Mouse (Mus musculus) testis, postnatal 14 days (tissue): Measurements from ENCODE around the gene Atcay.
"Not testable (repeated sequence)": the region's sequence is repeated elsewhere in the genome, so short reads cannot be mapped to it uniquely, and the experiment has no call there.

Experiments
- DNase-seq: peaks from one replicate; pipeline ENCODE4 v3.0.0; 2021; ENCODE audit warnings: low spot score

The Atcay gene

GRCm38 (mm10) chr10:81179451-81180342 is 50.9 kb downstream of the Atcay start:
- no peak for DNase-seq

GRCm38 (mm10) chr10:81178927-81179326 is 51.7 kb downstream of the Atcay start:
- no peak for DNase-seq

GRCm38 (mm10) chr10:81177958-81178712 is 52.5 kb downstream of the Atcay start:
- DNase-seq: peak; percentile 67

GRCm38 (mm10) chr10:81177491-81177925 is 53.1 kb downstream of the Atcay start:
- DNase-seq: no peak

GRCm38 (mm10) chr10:81176466-81177271 is 54.0 kb downstream of the Atcay start, which contains the start of gene Eef2:
Eef2 (plus strand) TSS chr10:81176631.
- DNase-seq: peak; percentile 98

GRCm38 (mm10) chr10:81175936-81176465 is 54.6 kb downstream of the Atcay start:
- DNase-seq: peak; percentile 82

- not testable (repeated sequence) for DNase-seq
Observed at GRCm38 (mm10) chr10:81175345-81175701, 55.3 kb downstream of the Atcay start.

- peak; percentile 85 for DNase-seq
Observed at GRCm38 (mm10) chr10:81174617-81175344, 55.9 kb downstream of the Atcay start.

GRCm38 (mm10) chr10:81173132-81173531 is 57.5 kb downstream of the Atcay start:
- peak; percentile 81 for DNase-seq

- DNase-seq: not testable (repeated sequence)
Observed at GRCm38 (mm10) chr10:81169411-81169900, 61.2 kb downstream of the Atcay start.

GRCm38 (mm10) chr10:81168521-81169244 is 62.0 kb downstream of the Atcay start:
- peak; percentile 79 for DNase-seq

GRCm38 (mm10) chr10:81168087-81168431 is 62.6 kb downstream of the Atcay start:
- no peak for DNase-seq

GRCm38 (mm10) chr10:81167200-81168086 is 63.2 kb downstream of the Atcay start, which contains the start of gene Pias4:
Pias4 (minus strand) TSS chr10:81167923.
- peak; percentile 100 for DNase-seq

- DNase-seq: no peak
Observed at GRCm38 (mm10) chr10:81165118-81165517, 65.5 kb downstream of the Atcay start.

- no peak for DNase-seq
Observed at GRCm38 (mm10) chr10:81162318-81162652, 68.3 kb downstream of the Atcay start.

- DNase-seq: no peak
Observed at GRCm38 (mm10) chr10:81161602-81162317, 68.9 kb downstream of the Atcay start.

GRCm38 (mm10) chr10:81154736-81155135 is 75.9 kb downstream of the Atcay start:
- no peak for DNase-seq
